Mouse (Mus musculus) intestine, postnatal 0 days (tissue): ENCODE data around the gene Epor. TPM values are rescaled to one million over a fixed set of nuclear protein-coding genes. Genes with fewer than 3 reads are reported as not detected.
A peak's percentile ranks its signal among the peaks of the same experiment; 100 is the strongest.

Experiments used
- ATAC-seq: fragments of 200-750 bp; cut with Nextera tagmentation; 2 replicates; pipeline ENCODE4 v1.8.0; 2017; ENCODE audit warnings: mild to moderate bottlenecking, moderate TSS enrichment, moderate library complexity
- H3K27ac ChIP-seq: fragments of 300-500 bp; sonication (generic); 2 replicates; pipeline ENCODE4 v1.5.1; 2014; ENCODE audit warnings: mild to moderate bottlenecking, low read depth, low read length, moderate library complexity
- H3K27me3 ChIP-seq: fragments of 300-500 bp; sonication (generic); replicated peaks from 2 replicates; pipeline ENCODE4 v1.6.1; 2014; ENCODE audit warnings: low read length, mixed read lengths; ENCODE audit not compliant: control insufficient read depth, insufficient read depth
- H3K36me3 ChIP-seq: fragments of 300-500 bp; sonication (generic); 2 replicates; pipeline ENCODE4 v1.6.1; 2014; ENCODE audit warnings: mild to moderate bottlenecking, moderate library complexity; ENCODE audit not compliant: control insufficient read depth, insufficient read depth
- H3K4me1 ChIP-seq: fragments of 300-500 bp; sonication (generic); replicated peaks from 2 replicates; pipeline ENCODE4 v1.6.1; 2014; ENCODE audit warnings: antibody characterized with exemption, low read length, mixed read lengths; ENCODE audit not compliant: control insufficient read depth, insufficient read depth
- H3K4me2 ChIP-seq: fragments of 300-500 bp; sonication (generic); replicated peaks from 2 replicates; pipeline ENCODE4 v1.6.1; 2014; ENCODE audit warnings: low read depth, mild to moderate bottlenecking, moderate library complexity
- H3K4me3 ChIP-seq: fragments of 300-500 bp; sonication (generic); 2 replicates; pipeline ENCODE4 v1.5.1; 2014; ENCODE audit warnings: low read depth, low read length
- H3K9ac ChIP-seq: fragments of 300-500 bp; sonication (generic); 2 replicates; pipeline ENCODE4 v1.6.1; 2014; ENCODE audit warnings: mild to moderate bottlenecking, low read depth, low read length
- H3K9me3 ChIP-seq: fragments of 300-500 bp; sonication (generic); 2 replicates; pipeline ENCODE4 v1.6.1; 2016; ENCODE audit warnings: mixed run types; ENCODE audit not compliant: control insufficient read depth
- CTCF ChIP-seq: sonication (generic); IDR thresholded peaks from 2 replicates; pipeline ENCODE4 v1.5.1; 2016; ENCODE audit warnings: low read depth, mild to moderate bottlenecking, control low read depth, antibody characterized with exemption, moderate library complexity
- WGBS: fragments of 180-500 bp; shearing (Covaris S2); extraction: QIAGEN DNeasy Blood & Tissue Kit; methylation state at CpG from one replicate; pipeline ENCODE4 v1.1.7; 2014; 5-methylcytosine and 5-hydroxymethylcytosine counted together
- polyA plus RNA-seq: library from polyadenylated mRNA; unstranded; fragments of >200 nt; fragmentation: Nextera tagmentation; extraction: Ambion mirVana; gene quantifications from 2 replicates; pipeline ENCODE4 v1.2.1, GENCODE M21; 2015

Gene Epor
- polyA plus RNA-seq, 1 experiment from 2014 or later: 3.8 TPM

GRCm38 (mm10) chr9:21954635-21955034 lies 8.7 kb downstream of the Epor start:
- no peak for ATAC-seq
- Histone ChIP-seq H3K36me3 (no peaks in the 10 kb centered on the region), H3K27me3 (no peaks in the 10 kb centered on the region; the same call in 1 of the 2 replicates), H3K4me3 (no peak overlapping the region), H3K9me3 (no peaks in the 10 kb centered on the region), H3K9ac (no peak overlapping the region), H3K27ac (no peak overlapping the region), H3K4me2 (peak overlapping the region; percentile 53; the same call in 1 of the 2 replicates), H3K4me1 (no peaks in the 10 kb centered on the region)
- WGBS: 59% methylated on average over 3 of the region's 3 CpGs
- TF ChIP-seq CTCF: no peak

- no peak for TF ChIP-seq CTCF
These were observed 9.7 kb downstream of the Epor start for GRCm38 (mm10) chr9:21953600-21953999.

GRCm38 (mm10) chr9:21951977-21952376 lies 11.3 kb downstream of the Epor start:
- Histone ChIP-seq H3K36me3 (no peaks in the 10 kb centered on the region), H3K4me1 (no peaks in the 10 kb centered on the region), H3K9ac (no peak overlapping the region), H3K27ac (no peak overlapping the region), H3K4me3 (no peak overlapping the region), H3K27me3 (no peaks in the 10 kb centered on the region; the same call in 1 of the 2 replicates), H3K9me3 (no peaks in the 10 kb centered on the region), H3K4me2 (no peak overlapping the region)
- ATAC-seq: no peak
- TF ChIP-seq CTCF: peak; percentile 59
- 66% methylated on average over 3 of the region's 3 CpGs for WGBS

More at GRCm38 (mm10) chr9:21953600-21953999, 9.7 kb downstream of the Epor start:
- Histone ChIP-seq H3K9ac (no peak overlapping the region), H3K27me3 (no peaks in the 10 kb centered on the region), H3K27ac (no peak overlapping the region), H3K36me3 (no peaks in the 10 kb centered on the region), H3K9me3 (no peaks in the 10 kb centered on the region), H3K4me3 (no peak overlapping the region), H3K4me1 (no peaks in the 10 kb centered on the region), H3K4me2 (no peak overlapping the region)
- ATAC-seq: no peak
- WGBS: 18% methylated on average over 3 of the region's 3 CpGs

- Histone ChIP-seq H3K36me3 (no peaks in the 10 kb centered on the region), H3K27ac (no peak overlapping the region), H3K9me3 (no peaks in the 10 kb centered on the region), H3K9ac (no peak overlapping the region), H3K4me3 (no peak overlapping the region), H3K4me1 (no peaks in the 10 kb centered on the region), H3K4me2 (no peak overlapping the region), H3K27me3 (no peaks in the 10 kb centered on the region; the same call in 1 of the 2 replicates)
- ATAC-seq: no peak
- 16% methylated on average over 11 of the region's 11 CpGs for WGBS
- no peak for TF ChIP-seq CTCF
These were observed 13.0 kb downstream of the Epor start for GRCm38 (mm10) chr9:21950322-21950721.

- Histone ChIP-seq H3K36me3 (no peaks in the 10 kb centered on the region), H3K27ac (no peak overlapping the region), H3K4me2 (no peak overlapping the region), H3K27me3 (peaks cover 3% of the 10 kb centered on the region; the same call in 1 of the 2 replicates), H3K9ac (no peak overlapping the region), H3K4me3 (no peak overlapping the region), H3K9me3 (no peaks in the 10 kb centered on the region), H3K4me1 (no peaks in the 10 kb centered on the region; the same call in 1 of the 2 replicates)
- ATAC-seq: no peak
- TF ChIP-seq CTCF: no peak
- WGBS: 66% methylated on average over 6 of the region's 6 CpGs
These were observed 14.5 kb downstream of the Epor start for GRCm38 (mm10) chr9:21948790-21949189.

- H3K4me2 ChIP-seq: no peak overlapping the region
- no peaks in the 10 kb centered on the region; the same call in 1 of the 2 replicates for H3K4me1 ChIP-seq
- H3K36me3 ChIP-seq: no peaks in the 10 kb centered on the region
- 48% methylated on average over 8 of the region's 8 CpGs for WGBS
- H3K4me3 ChIP-seq: no peak overlapping the region
- H3K27ac ChIP-seq: no peak overlapping the region
- peaks cover 5% of the 10 kb centered on the region; the same call in 1 of the 2 replicates for H3K27me3 ChIP-seq
- no peak for ATAC-seq
- no peaks in the 10 kb centered on the region for H3K9me3 ChIP-seq
- TF ChIP-seq CTCF: no peak
- H3K9ac ChIP-seq: no peak overlapping the region
These were observed 15.2 kb downstream of the Epor start for GRCm38 (mm10) chr9:21948146-21948545.
